Mouse (Mus musculus): ENCODE results near the gene Ncoa3.

Gene Ncoa3

GRCm38 (mm10) chr2:165967076-165967475 is 25.4 kb upstream of the Ncoa3 start:
- no peak for TF ChIP-seq GATA4 (IDR thresholded peaks at IDR 0.05; ENCODE audit: insufficient replicate concordance, low read length)

- TF ChIP-seq GATA4 (IDR thresholded peaks at IDR 0.05; ENCODE audit: insufficient replicate concordance, low read length), result no peak
Measured at GRCm38 (mm10) chr2:165967823-165968555, 24.4 kb upstream of the Ncoa3 start.

- peak; percentile 93 for TF ChIP-seq GATA4 (IDR thresholded peaks at IDR 0.05; ENCODE audit: insufficient replicate concordance, low read length)
Measured at GRCm38 (mm10) chr2:165968876-165969275, 23.6 kb upstream of the Ncoa3 start.

GRCm38 (mm10) chr2:165969391-165969790 is 23.0 kb upstream of the Ncoa3 start:
- TF ChIP-seq GATA4 (IDR thresholded peaks at IDR 0.05; ENCODE audit: insufficient replicate concordance, low read length), result no peak

GRCm38 (mm10) chr2:165969961-165970360 is 22.5 kb upstream of the Ncoa3 start:
- TF ChIP-seq GATA4 (IDR thresholded peaks at IDR 0.05; ENCODE audit: insufficient replicate concordance, low read length), result no peak

- TF ChIP-seq GATA4 (IDR thresholded peaks at IDR 0.05; ENCODE audit: insufficient replicate concordance, low read length), result no peak
Measured at GRCm38 (mm10) chr2:165970767-165971166, 21.7 kb upstream of the Ncoa3 start.

GRCm38 (mm10) chr2:165974383-165974782 is 18.1 kb upstream of the Ncoa3 start:
- no peak for TF ChIP-seq GATA4 (IDR thresholded peaks at IDR 0.05; ENCODE audit: insufficient replicate concordance, low read length)

GRCm38 (mm10) chr2:165976186-165976585 is 16.2 kb upstream of the Ncoa3 start:
- TF ChIP-seq GATA4 (IDR thresholded peaks at IDR 0.05; ENCODE audit: insufficient replicate concordance, low read length), result no peak

GRCm38 (mm10) chr2:165976874-165977273 is 15.6 kb upstream of the Ncoa3 start:
- peak; percentile 79 for TF ChIP-seq GATA4 (IDR thresholded peaks at IDR 0.05; ENCODE audit: insufficient replicate concordance, low read length)

- TF ChIP-seq GATA4 (IDR thresholded peaks at IDR 0.05; ENCODE audit: insufficient replicate concordance, low read length), result no peak
Measured at GRCm38 (mm10) chr2:165978119-165978518, 14.3 kb upstream of the Ncoa3 start.

GRCm38 (mm10) chr2:165981248-165981977 is 11.0 kb upstream of the Ncoa3 start:
- TF ChIP-seq GATA4 (IDR thresholded peaks at IDR 0.05; ENCODE audit: insufficient replicate concordance, low read length), result no peak

GRCm38 (mm10) chr2:165982512-165983389 is 9.7 kb upstream of the Ncoa3 start:
- peak; percentile 56; the same call in 1 of the 2 replicates for TF ChIP-seq GATA4 (IDR thresholded peaks at IDR 0.05; ENCODE audit: insufficient replicate concordance, low read length)

GRCm38 (mm10) chr2:165984318-165984717 is 8.1 kb upstream of the Ncoa3 start:
- no peak for TF ChIP-seq GATA4 (IDR thresholded peaks at IDR 0.05; ENCODE audit: insufficient replicate concordance, low read length)

GRCm38 (mm10) chr2:165984891-165985290 is 7.5 kb upstream of the Ncoa3 start:
- no peak for TF ChIP-seq GATA4 (IDR thresholded peaks at IDR 0.05; ENCODE audit: insufficient replicate concordance, low read length)

GRCm38 (mm10) chr2:165985581-165985980 is 6.9 kb upstream of the Ncoa3 start:
- TF ChIP-seq GATA4 (IDR thresholded peaks at IDR 0.05; ENCODE audit: insufficient replicate concordance, low read length), result peak; percentile 81
